Mouse (Mus musculus): ENCODE measurements around the gene Ccdc187.

The Ccdc187 gene

GRCm38 (mm10) chr2:26315925-26316311 is 21.6 kb upstream of the Ccdc187 start:
- DNase-seq = no peak

- DNase-seq = peak; percentile 69 to 74
Measured at GRCm38 (mm10) chr2:26315072-26315924, 20.9 kb upstream of the Ccdc187 start, which contains the start of gene Gpsm1. Gpsm1 (plus strand) TSS chr2:26315515.

GRCm38 (mm10) chr2:26314281-26315071 is 20.1 kb upstream of the Ccdc187 start:
- no peak for DNase-seq

- DNase-seq = no peak
Measured at GRCm38 (mm10) chr2:26313394-26313793, 19.0 kb upstream of the Ccdc187 start.

GRCm38 (mm10) chr2:26312812-26313211 is 18.5 kb upstream of the Ccdc187 start:
- DNase-seq = no peak

GRCm38 (mm10) chr2:26311936-26312335 is 17.6 kb upstream of the Ccdc187 start:
- no peak for DNase-seq

GRCm38 (mm10) chr2:26309739-26310138 is 15.4 kb upstream of the Ccdc187 start:
- no peak for DNase-seq

GRCm38 (mm10) chr2:26306702-26307101 is 12.3 kb upstream of the Ccdc187 start:
- no peak for DNase-seq

GRCm38 (mm10) chr2:26305555-26305954 is 11.2 kb upstream of the Ccdc187 start:
- no peak for DNase-seq

GRCm38 (mm10) chr2:26304711-26305110 is 10.4 kb upstream of the Ccdc187 start:
- no peak for DNase-seq

GRCm38 (mm10) chr2:26302005-26302503 is 7.7 kb upstream of the Ccdc187 start:
- no peak for DNase-seq

GRCm38 (mm10) chr2:26300808-26301174 is 6.4 kb upstream of the Ccdc187 start:
- DNase-seq = peak; percentile 61 to 80

- DNase-seq = no peak
Measured at GRCm38 (mm10) chr2:26300161-26300807, 5.9 kb upstream of the Ccdc187 start.

- DNase-seq = no peak
Measured at GRCm38 (mm10) chr2:26299336-26299735, 5.0 kb upstream of the Ccdc187 start.

GRCm38 (mm10) chr2:26298856-26299230 is 4.5 kb upstream of the Ccdc187 start:
- DNase-seq = no peak

GRCm38 (mm10) chr2:26298208-26298855 is 4.0 kb upstream of the Ccdc187 start:
- no peak for DNase-seq

- DNase-seq = no peak
Measured at GRCm38 (mm10) chr2:26296606-26297195, 2.3 kb upstream of the Ccdc187 start.

GRCm38 (mm10) chr2:26290133-26290532 is 4.2 kb downstream of the Ccdc187 start:
- DNase-seq = no peak

- DNase-seq = no peak
Measured at GRCm38 (mm10) chr2:26286391-26286790, 8.0 kb downstream of the Ccdc187 start.

- no peak for DNase-seq
Measured at GRCm38 (mm10) chr2:26285804-26286203, 8.6 kb downstream of the Ccdc187 start.

- no peak for DNase-seq
Measured at GRCm38 (mm10) chr2:26280594-26280993, 13.8 kb downstream of the Ccdc187 start.

- no peak for DNase-seq
Measured at GRCm38 (mm10) chr2:26279712-26280111, 14.6 kb downstream of the Ccdc187 start.

Measured in spleen, adult 18-20 months (tissue).